Mouse (Mus musculus) midbrain, embryonic 14.5 days (tissue): ENCODE results near the gene Pigu. TPM values are rescaled to one million over a fixed set of nuclear protein-coding genes. Genes with fewer than 3 reads are reported as not detected.

Source experiments
- ATAC-seq: fragments of 200-750 bp; cut with Nextera tagmentation; 2 replicates; pipeline ENCODE4 v1.8.0; 2017; ENCODE audit warnings: moderate number of reproducible peaks, moderate library complexity; ENCODE audit not compliant: low FRiP score, low TSS enrichment
- DNase-seq: peaks from one replicate; pipeline ENCODE4 v3.0.0-alpha.2; 2015
- H3K27ac ChIP-seq: fragments of 300-500 bp; sonication (generic); replicated peaks from 2 replicates; pipeline ENCODE4 v1.5.1; 2014; ENCODE audit warnings: mild to moderate bottlenecking, low read depth, low read length, moderate library complexity
- H3K27me3 ChIP-seq: fragments of 300-500 bp; sonication (generic); 2 replicates; pipeline ENCODE4 v1.6.1; 2014; ENCODE audit warnings: low read length, control low read depth, mixed read lengths; ENCODE audit not compliant: control insufficient read depth, insufficient read depth
- H3K36me3 ChIP-seq: fragments of 300-500 bp; sonication (generic); 2 replicates; pipeline ENCODE4 v1.6.1; 2014; ENCODE audit warnings: low read length, control low read depth; ENCODE audit not compliant: control insufficient read depth, insufficient read depth
- H3K4me1 ChIP-seq: fragments of 300-500 bp; sonication (generic); 2 replicates; pipeline ENCODE4 v1.6.1; 2014; ENCODE audit warnings: mild to moderate bottlenecking, antibody characterized with exemption, low read length, control low read depth; ENCODE audit not compliant: control insufficient read depth, insufficient read depth
- H3K4me2 ChIP-seq: fragments of 300-500 bp; sonication (generic); 2 replicates; pipeline ENCODE4 v1.6.1; 2014; ENCODE audit warnings: mild to moderate bottlenecking, low read length, moderate library complexity
- H3K4me3 ChIP-seq: fragments of 300-500 bp; sonication (generic); replicated peaks from 2 replicates; pipeline ENCODE4 v1.5.1; 2014; ENCODE audit warnings: low read depth, low read length
- H3K9ac ChIP-seq: fragments of 300-500 bp; sonication (generic); replicated peaks from 2 replicates; pipeline ENCODE4 v1.6.1; 2014; ENCODE audit warnings: mild to moderate bottlenecking, low read length, moderate library complexity
- H3K9me3 ChIP-seq: fragments of 300-500 bp; sonication (generic); 2 replicates; pipeline ENCODE4 v1.6.1; 2016; ENCODE audit warnings: low read length, control low read depth, mixed read lengths; ENCODE audit not compliant: control insufficient read depth
- WGBS: fragments of 180-500 bp; shearing (Covaris S2); extraction: QIAGEN DNeasy Blood & Tissue Kit; methylation state at CpG from one replicate; pipeline ENCODE4 v1.1.7; 2014; 5-methylcytosine and 5-hydroxymethylcytosine counted together
- polyA plus RNA-seq: library from polyadenylated mRNA; unstranded; fragments of >200 nt; fragmentation: Nextera tagmentation; extraction: Ambion mirVana; gene quantifications from 2 replicates; pipeline ENCODE4 v1.2.1, GENCODE M21; 2014

The Pigu gene
- polyA plus RNA-seq, 1 experiment from 2014 or later = 63.5 TPM

- H3K9me3 ChIP-seq = no peaks in the 10 kb centered on the region
- no peaks in the 10 kb centered on the region for H3K4me1 ChIP-seq
- H3K4me3 ChIP-seq = no peak overlapping the region
- H3K27me3 ChIP-seq = no peaks in the 10 kb centered on the region
- no peak overlapping the region for H3K9ac ChIP-seq
- H3K27ac ChIP-seq = no peak overlapping the region
- 98% methylated on average over 3 of the region's 3 CpGs for WGBS
- peaks cover 40% of the 10 kb centered on the region for H3K36me3 ChIP-seq
- DNase-seq = no peak
- ATAC-seq = no peak
- no peak overlapping the region for H3K4me2 ChIP-seq
Observed at GRCm38 (mm10) chr2:155336254-155336653, 21.0 kb downstream of the Pigu start.

GRCm38 (mm10) chr2:155335231-155335630, 22.0 kb downstream of the Pigu start:
- Histone ChIP-seq H3K36me3 (peaks cover 50% of the 10 kb centered on the region), H3K4me2 (no peak overlapping the region), H3K9ac (no peak overlapping the region), H3K4me3 (no peak overlapping the region), H3K27ac (no peak overlapping the region), H3K27me3 (no peaks in the 10 kb centered on the region), H3K9me3 (no peaks in the 10 kb centered on the region), H3K4me1 (no peaks in the 10 kb centered on the region)
- WGBS = 82% methylated on average over 1 of the region's 1 CpGs
- ATAC-seq (no peak), DNase-seq (no peak)

- WGBS = 91% methylated on average over 1 of the region's 1 CpGs
- Histone ChIP-seq H3K27me3 (no peaks in the 10 kb centered on the region), H3K4me3 (no peak overlapping the region), H3K9me3 (no peaks in the 10 kb centered on the region), H3K4me1 (no peaks in the 10 kb centered on the region), H3K27ac (no peak overlapping the region), H3K4me2 (no peak overlapping the region), H3K36me3 (peaks cover 62% of the 10 kb centered on the region), H3K9ac (no peak overlapping the region)
- ATAC-seq (no peak), DNase-seq (no peak)
Observed at GRCm38 (mm10) chr2:155333421-155333820, 23.8 kb downstream of the Pigu start.

- H3K36me3 ChIP-seq = peaks cover 78% of the 10 kb centered on the region
- 91% methylated on average over 4 of the region's 4 CpGs for WGBS
- H3K4me2 ChIP-seq = no peak overlapping the region
Observed at GRCm38 (mm10) chr2:155331351-155331750, 25.9 kb downstream of the Pigu start.

GRCm38 (mm10) chr2:155330811-155331210, 26.4 kb downstream of the Pigu start:
- no peaks in the 10 kb centered on the region for H3K9me3 ChIP-seq
- ATAC-seq (no peak), DNase-seq (no peak)
- H3K4me1 ChIP-seq = no peaks in the 10 kb centered on the region
- 93% methylated on average over 4 of the region's 4 CpGs for WGBS
- peaks cover 78% of the 10 kb centered on the region for H3K36me3 ChIP-seq
- no peak overlapping the region for H3K4me2 ChIP-seq
- no peak overlapping the region for H3K4me3 ChIP-seq
- H3K27ac ChIP-seq = no peak overlapping the region
- no peak overlapping the region for H3K9ac ChIP-seq
- H3K27me3 ChIP-seq = no peaks in the 10 kb centered on the region

More at GRCm38 (mm10) chr2:155331351-155331750, 25.9 kb downstream of the Pigu start:
- no peaks in the 10 kb centered on the region for H3K27me3 ChIP-seq
- DNase-seq (no peak), ATAC-seq (no peak)
- H3K4me3 ChIP-seq = no peak overlapping the region
- H3K4me1 ChIP-seq = no peaks in the 10 kb centered on the region
- H3K9me3 ChIP-seq = no peaks in the 10 kb centered on the region
- H3K27ac ChIP-seq = no peak overlapping the region
- H3K9ac ChIP-seq = no peak overlapping the region

GRCm38 (mm10) chr2:155329707-155330106, 27.5 kb downstream of the Pigu start:
- Histone ChIP-seq H3K36me3 (peaks cover 69% of the 10 kb centered on the region), H3K9ac (no peak overlapping the region), H3K4me3 (no peak overlapping the region), H3K4me1 (no peaks in the 10 kb centered on the region), H3K27ac (no peak overlapping the region), H3K4me2 (no peak overlapping the region), H3K27me3 (no peaks in the 10 kb centered on the region), H3K9me3 (no peaks in the 10 kb centered on the region)
- no peak for DNase-seq
- WGBS = 91% methylated on average over 2 of the region's 2 CpGs
- ATAC-seq = no peak

- no peak overlapping the region for H3K27ac ChIP-seq
- no peaks in the 10 kb centered on the region for H3K27me3 ChIP-seq
- no peak overlapping the region for H3K4me3 ChIP-seq
- ATAC-seq = no peak
- no peaks in the 10 kb centered on the region for H3K4me1 ChIP-seq
- DNase-seq = no peak
- no peak overlapping the region for H3K4me2 ChIP-seq
- peaks cover 62% of the 10 kb centered on the region for H3K36me3 ChIP-seq
- H3K9me3 ChIP-seq = no peaks in the 10 kb centered on the region
- no peak overlapping the region for H3K9ac ChIP-seq
Observed at GRCm38 (mm10) chr2:155328906-155329305, 28.3 kb downstream of the Pigu start.

- no peaks in the 10 kb centered on the region for H3K27me3 ChIP-seq
- WGBS = 97% methylated on average over 5 of the region's 5 CpGs
- no peak overlapping the region for H3K27ac ChIP-seq
- peaks cover 54% of the 10 kb centered on the region for H3K36me3 ChIP-seq
- H3K9ac ChIP-seq = no peak overlapping the region
- DNase-seq (no peak), ATAC-seq (no peak)
- no peaks in the 10 kb centered on the region for H3K9me3 ChIP-seq
- no peak overlapping the region for H3K4me2 ChIP-seq
- H3K4me3 ChIP-seq = no peak overlapping the region
- H3K4me1 ChIP-seq = no peaks in the 10 kb centered on the region
Observed at GRCm38 (mm10) chr2:155327906-155328305, 29.3 kb downstream of the Pigu start.

GRCm38 (mm10) chr2:155326001-155326400, 31.2 kb downstream of the Pigu start:
- peaks cover 49% of the 10 kb centered on the region for H3K36me3 ChIP-seq
- H3K9me3 ChIP-seq = no peaks in the 10 kb centered on the region
- H3K4me2 ChIP-seq = no peak overlapping the region
- DNase-seq (no peak), ATAC-seq (no peak)
- no peak overlapping the region for H3K9ac ChIP-seq
- no peak overlapping the region for H3K4me3 ChIP-seq
- WGBS = 90% methylated on average over 4 of the region's 4 CpGs
- no peaks in the 10 kb centered on the region for H3K4me1 ChIP-seq
- no peak overlapping the region for H3K27ac ChIP-seq
- H3K27me3 ChIP-seq = no peaks in the 10 kb centered on the region
